Mouse (Mus musculus) forebrain, embryonic 14.5 days (tissue): ENCODE results near the gene Tcea3. TPM values are rescaled to one million over a fixed set of nuclear protein-coding genes. Genes with fewer than 3 reads are reported as not detected.

Experiments used
- ATAC-seq: fragments of 200-750 bp; cut with Nextera tagmentation; 2 replicates; pipeline ENCODE4 v1.8.0; 2017; ENCODE audit warnings: mild to moderate bottlenecking, moderate library complexity
- DNase-seq: peaks from one replicate; pipeline ENCODE4 v3.0.0-alpha.2; 2015; ENCODE audit warnings: low spot score
- H3K27ac ChIP-seq: fragments of 300-500 bp; sonication (generic); 2 replicates; pipeline ENCODE4 v1.5.1; 2014; ENCODE audit warnings: low read depth, mild to moderate bottlenecking, control low read depth, low read length, moderate library complexity
- H3K27me3 ChIP-seq: fragments of 300-500 bp; sonication (generic); replicated peaks from 2 replicates; pipeline ENCODE4 v1.6.1; 2014; ENCODE audit warnings: low read length, control low read depth, mixed read lengths; ENCODE audit not compliant: control insufficient read depth, insufficient read depth
- H3K36me3 ChIP-seq: fragments of 300-500 bp; sonication (generic); 2 replicates; pipeline ENCODE4 v1.6.1; 2014; ENCODE audit warnings: low read length, control low read depth; ENCODE audit not compliant: control insufficient read depth, insufficient read depth
- H3K4me1 ChIP-seq: fragments of 300-500 bp; sonication (generic); 2 replicates; pipeline ENCODE4 v1.6.1; 2014; ENCODE audit warnings: antibody characterized with exemption, low read length, control low read depth; ENCODE audit not compliant: control insufficient read depth, insufficient read depth
- H3K4me2 ChIP-seq: fragments of 300-500 bp; sonication (generic); 2 replicates; pipeline ENCODE4 v1.6.1; 2014; ENCODE audit warnings: mild to moderate bottlenecking, control low read depth, low read length
- H3K4me3 ChIP-seq: fragments of 300-500 bp; sonication (generic); 2 replicates; pipeline ENCODE4 v1.5.1; 2014; ENCODE audit warnings: low read depth, low read length, control low read depth
- H3K9ac ChIP-seq: fragments of 300-500 bp; sonication (generic); 2 replicates; pipeline ENCODE4 v1.6.1; 2014; ENCODE audit warnings: mild to moderate bottlenecking, low read length, control low read depth, moderate library complexity
- H3K9me3 ChIP-seq: fragments of 300-500 bp; sonication (generic); replicated peaks from 2 replicates; pipeline ENCODE4 v1.6.1; 2016; ENCODE audit warnings: low read length, control low read depth, mixed read lengths; ENCODE audit not compliant: control insufficient read depth
- WGBS: fragments of 180-500 bp; shearing (Covaris S2); extraction: QIAGEN DNeasy Blood & Tissue Kit; methylation state at CpG from one replicate; pipeline ENCODE4 v1.1.7; 2014; 5-methylcytosine and 5-hydroxymethylcytosine counted together
- polyA plus RNA-seq: library from polyadenylated mRNA; unstranded; fragments of >200 nt; fragmentation: Nextera tagmentation; extraction: Ambion mirVana; gene quantifications from 2 replicates; pipeline ENCODE4 v1.2.1, GENCODE M21; 2014

Tcea3 gene
- polyA plus RNA-seq, 1 experiment from 2014 or later, result 0.60 TPM

DNA sequence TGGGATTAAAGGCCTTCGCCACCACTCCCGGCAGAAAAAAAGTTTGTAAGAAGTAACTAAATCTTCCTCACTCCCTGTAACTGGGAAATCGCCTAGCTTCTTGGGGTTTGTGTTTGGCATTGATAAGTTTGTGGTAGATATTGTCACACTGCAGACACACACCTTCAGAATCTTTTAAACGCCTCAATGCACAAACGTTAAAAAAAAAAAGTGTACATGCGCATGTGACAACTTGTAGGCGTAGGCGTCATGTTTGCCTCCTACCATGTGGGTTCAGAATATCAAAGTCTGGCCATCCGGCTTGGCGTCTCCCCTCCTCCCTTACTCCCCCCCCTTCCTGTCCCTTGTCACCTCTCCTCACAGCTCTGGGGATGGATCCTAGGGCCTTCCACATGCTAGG, 9.2 kb downstream of the Tcea3 start:
- no peak overlapping the region for H3K4me2 ChIP-seq
- no peak overlapping the region for H3K4me3 ChIP-seq
- no peaks in the 10 kb centered on the region for H3K27me3 ChIP-seq
- no peaks in the 10 kb centered on the region for H3K4me1 ChIP-seq
- ATAC-seq, result no peak
- 86% methylated on average over 10 of the region's 10 CpGs for WGBS
- no peak for DNase-seq
- H3K9me3 ChIP-seq, result no peaks in the 10 kb centered on the region
- no peaks in the 10 kb centered on the region for H3K36me3 ChIP-seq
- H3K9ac ChIP-seq, result no peak overlapping the region
- no peak overlapping the region for H3K27ac ChIP-seq

- H3K9me3 ChIP-seq, result no peaks in the 10 kb centered on the region
Measured at GRCm38 (mm10) chr4:136259916-136260315, 12.4 kb downstream of the Tcea3 start.

GRCm38 (mm10) chr4:136260491-136261180, 13.1 kb downstream of the Tcea3 start:
- H3K4me1 ChIP-seq, result no peaks in the 10 kb centered on the region
- H3K9ac ChIP-seq, result peak overlapping the region; percentile 17; the same call in 1 of the 2 replicates
- peak; percentile 73; the same call in 1 of the 2 replicates for ATAC-seq
- no peaks in the 10 kb centered on the region for H3K27me3 ChIP-seq
- no peak overlapping the region for H3K4me3 ChIP-seq
- no peak overlapping the region for H3K27ac ChIP-seq
- no peaks in the 10 kb centered on the region for H3K36me3 ChIP-seq
- WGBS, result 43% methylated on average over 10 of the region's 10 CpGs
- H3K4me2 ChIP-seq, result no peak overlapping the region
- DNase-seq, result peak; percentile 90
- H3K9me3 ChIP-seq, result no peaks in the 10 kb centered on the region

More at GRCm38 (mm10) chr4:136259916-136260315, 12.4 kb downstream of the Tcea3 start:
- ATAC-seq (no peak), DNase-seq (no peak)
- WGBS, result 59% methylated on average over 3 of the region's 3 CpGs
- H3K4me3 ChIP-seq, result no peak overlapping the region
- H3K9ac ChIP-seq, result no peak overlapping the region
- H3K4me2 ChIP-seq, result no peak overlapping the region
- no peaks in the 10 kb centered on the region for H3K36me3 ChIP-seq
- H3K27ac ChIP-seq, result no peak overlapping the region
- no peaks in the 10 kb centered on the region for H3K27me3 ChIP-seq
- no peaks in the 10 kb centered on the region for H3K4me1 ChIP-seq

GRCm38 (mm10) chr4:136261912-136262311, 14.4 kb downstream of the Tcea3 start:
- Histone ChIP-seq H3K4me1 (no peaks in the 10 kb centered on the region), H3K9me3 (no peaks in the 10 kb centered on the region), H3K27ac (no peak overlapping the region), H3K4me3 (no peak overlapping the region), H3K36me3 (no peaks in the 10 kb centered on the region), H3K27me3 (no peaks in the 10 kb centered on the region), H3K9ac (no peak overlapping the region), H3K4me2 (no peak overlapping the region)
- ATAC-seq, result no peak
- 79% methylated on average over 10 of the region's 10 CpGs for WGBS
- no peak for DNase-seq

DNA sequence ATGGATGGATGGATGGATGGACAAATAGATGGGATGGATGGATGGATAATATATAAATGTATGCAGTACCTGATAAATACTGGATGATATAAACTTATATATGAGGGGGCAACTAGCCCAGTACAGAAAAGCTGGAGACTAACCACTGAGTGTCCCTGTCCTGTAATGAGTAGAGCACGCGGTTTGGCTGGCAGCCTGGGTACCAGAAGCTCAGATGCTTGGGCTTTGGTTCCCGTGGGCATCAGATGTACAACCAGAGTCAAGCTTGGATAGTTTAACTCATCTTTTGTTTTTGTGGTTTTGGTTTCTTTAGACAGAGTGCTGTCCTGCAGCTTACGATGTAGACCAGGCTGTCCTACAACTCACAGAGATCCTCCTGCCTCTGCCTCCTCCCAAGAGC, 16.0 kb downstream of the Tcea3 start:
- no peak overlapping the region for H3K4me3 ChIP-seq
- WGBS, result 92% methylated on average over 4 of the region's 4 CpGs
- ATAC-seq, result no peak
- DNase-seq, result no peak
- no peaks in the 10 kb centered on the region for H3K4me1 ChIP-seq
- H3K9ac ChIP-seq, result no peak overlapping the region
- H3K27ac ChIP-seq, result no peak overlapping the region
- no peak overlapping the region for H3K4me2 ChIP-seq
- H3K9me3 ChIP-seq, result no peaks in the 10 kb centered on the region
- no peaks in the 10 kb centered on the region for H3K36me3 ChIP-seq
- no peaks in the 10 kb centered on the region for H3K27me3 ChIP-seq

- DNase-seq, result no peak
- Histone ChIP-seq H3K9ac (no peak overlapping the region), H3K36me3 (no peaks in the 10 kb centered on the region), H3K4me2 (no peak overlapping the region), H3K27me3 (no peaks in the 10 kb centered on the region), H3K27ac (no peak overlapping the region), H3K4me1 (no peaks in the 10 kb centered on the region), H3K9me3 (no peaks in the 10 kb centered on the region), H3K4me3 (no peak overlapping the region)
- ATAC-seq, result no peak
- WGBS, result 85% methylated on average over 9 of the region's 9 CpGs
Measured at GRCm38 (mm10) chr4:136266716-136267343, 19.3 kb downstream of the Tcea3 start.

GRCm38 (mm10) chr4:136268912-136269311, 21.4 kb downstream of the Tcea3 start:
- whole genome bisulfite sequencing, result 96% methylated on average over 1 of the region's 1 CpGs
- H3K4me1 ChIP-seq, result no peaks in the 10 kb centered on the region
- H3K9ac ChIP-seq, result no peak overlapping the region
- DNase-seq (no peak), ATAC-seq (no peak)
- no peaks in the 10 kb centered on the region for H3K27me3 ChIP-seq
- no peaks in the 10 kb centered on the region for H3K36me3 ChIP-seq
- H3K9me3 ChIP-seq, result peaks cover 4% of the 10 kb centered on the region
- no peak overlapping the region for H3K4me2 ChIP-seq
- no peak overlapping the region for H3K4me3 ChIP-seq
- no peak overlapping the region for H3K27ac ChIP-seq

- ATAC-seq (no peak), DNase-seq (no peak)
- WGBS, result 85% methylated on average over 8 of the region's 8 CpGs
- Histone ChIP-seq H3K27ac (no peak overlapping the region), H3K4me3 (no peak overlapping the region), H3K9me3 (peaks cover 4% of the 10 kb centered on the region), H3K9ac (no peak overlapping the region), H3K4me2 (no peak overlapping the region), H3K36me3 (no peaks in the 10 kb centered on the region), H3K27me3 (no peaks in the 10 kb centered on the region), H3K4me1 (no peaks in the 10 kb centered on the region)
Measured at GRCm38 (mm10) chr4:136270648-136271047, 23.1 kb downstream of the Tcea3 start.

DNA sequence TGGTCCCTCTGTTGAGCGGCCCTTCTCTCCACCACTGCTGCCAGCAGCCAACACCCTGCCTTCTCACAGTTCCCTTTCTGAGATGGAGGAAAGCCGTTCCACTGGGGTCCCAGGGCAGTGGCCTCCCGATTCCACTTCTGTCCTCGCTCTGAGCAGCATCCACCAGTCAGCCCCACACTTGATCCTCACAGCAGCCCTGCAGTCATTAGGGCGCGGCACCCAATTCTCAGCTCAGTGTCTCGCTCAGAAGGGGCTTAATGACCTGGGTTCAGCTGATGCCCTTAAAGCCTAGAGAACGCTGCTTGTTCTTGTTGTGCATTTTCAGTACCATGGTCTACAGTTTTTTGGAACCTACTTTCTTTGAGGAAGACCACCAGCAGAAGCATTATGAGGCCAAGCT, 33.6 kb downstream of the Tcea3 start:
- H3K4me2 ChIP-seq, result no peak overlapping the region
- 93% methylated on average over 8 of the region's 8 CpGs for WGBS
- no peak overlapping the region for H3K9ac ChIP-seq
- no peaks in the 10 kb centered on the region for H3K36me3 ChIP-seq
- DNase-seq (no peak), ATAC-seq (no peak)
- no peaks in the 10 kb centered on the region for H3K9me3 ChIP-seq
- H3K4me3 ChIP-seq, result no peak overlapping the region
- no peaks in the 10 kb centered on the region for H3K27me3 ChIP-seq
- H3K4me1 ChIP-seq, result peaks cover 22% of the 10 kb centered on the region
- no peak overlapping the region for H3K27ac ChIP-seq
